In the genomic region with DNA sequence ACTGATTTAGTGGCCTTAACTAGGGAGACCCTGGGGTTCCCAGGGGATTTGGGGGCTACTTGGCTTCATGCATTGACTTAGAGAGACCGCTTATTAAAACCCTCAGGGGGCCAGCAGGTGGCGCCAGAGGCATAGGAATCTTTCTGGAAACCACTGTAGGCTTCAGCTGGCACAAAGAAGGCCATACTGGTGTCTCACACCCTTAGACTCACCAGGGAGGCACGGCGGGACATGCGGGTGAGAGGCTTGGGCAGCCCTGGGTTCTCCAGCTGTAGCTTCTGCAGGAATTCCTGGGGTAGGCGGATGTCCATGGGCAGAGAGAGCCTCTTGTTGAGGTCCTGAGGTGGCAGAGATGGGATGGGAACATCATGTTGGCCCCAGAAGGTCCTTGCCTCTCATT, we compare ENCODE assay signal across 8 mouse cellular contexts. TPM values are rescaled to one million over a fixed set of nuclear protein-coding genes. Genes with fewer than 3 reads are reported as not detected.
DNase-seq lines count a peak whose midpoint lies in the region; ATAC-seq and TF ChIP-seq lines count a peak whose summit lies in the region.

No protein-coding gene starts in this region.

- TF ChIP-seq POLR2A in small intestine, adult 2 months (IDR thresholded peaks at IDR 0.05; ENCODE audit: low read depth, low read length), result no peak

- H3K27ac ChIP-seq in hindbrain, embryonic 16.5 days (ENCODE audit: low read depth, low read length), result no peak overlapping the region
- 0 out of 2 replicates have a peak overlapping the region, but pooled peaks have one; percentile 30 for H3K27ac ChIP-seq in midbrain, embryonic 12.5 days (replicated peaks)
- H3K27ac ChIP-seq in small intestine, adult 2 months (ENCODE audit: insufficient read depth, low read depth, low read length), result no peak overlapping the region

- TF ChIP-seq CTCF in small intestine, adult 2 months (IDR thresholded peaks at IDR 0.05; ENCODE audit: extremely low read depth, insufficient read length, insufficient replicate concordance, low read depth, low read length), result peak; percentile 89; the same call in 1 of the 2 replicates

- peak; percentile 46 for ATAC-seq in hindbrain, embryonic 16.5 days
- ATAC-seq in midbrain, embryonic 12.5 days (ENCODE audit: low FRiP score, low read depth), result peak; percentile 53; the same call in 1 of the 2 replicates
- no peak for ATAC-seq in monocyte, adult 5-6 weeks (replicated peaks; ENCODE audit: insufficient number of reproducible peaks, low FRiP score, low TSS enrichment, poor library complexity, severe bottlenecking)

- DNase-seq in NIH3T3 (ENCODE audit: low read depth), result peak; percentile 95
- DNase-seq in cerebellum, adult 18-20 months, result peak; percentile 81 to 89
- DNase-seq in frontal cortex, adult 2 months (ENCODE audit: extremely low spot score in 1 of 2, low spot score in 1 of 2), result peak; percentile 63 to 94
- DNase-seq in left cerebral cortex, adult 8-10 months (ENCODE audit: low spot score in 2 of 2), result peak; percentile 75 to 79

- H3K27me3 ChIP-seq in hindbrain, embryonic 16.5 days (replicated peaks; ENCODE audit: control insufficient read depth, insufficient read depth, low read length), result no peaks in the 10 kb centered on the region
- H3K27me3 ChIP-seq in midbrain, embryonic 12.5 days, result peaks cover 15% of the 10 kb centered on the region; the same call in 1 of the 2 replicates
- H3K27me3 ChIP-seq in small intestine, adult 2 months (ENCODE audit: control insufficient read depth, insufficient read depth, low read length), result no peaks in the 10 kb centered on the region

- H3K4me3 ChIP-seq in hindbrain, embryonic 16.5 days (ENCODE audit: low read length), result no peak overlapping the region
- no peak overlapping the region for H3K4me3 ChIP-seq in midbrain, embryonic 12.5 days
- H3K4me3 ChIP-seq in small intestine, adult 2 months (ENCODE audit: low read depth, low read length), result no peak overlapping the region

- peaks cover 6% of the 10 kb centered on the region for H3K4me1 ChIP-seq in hindbrain, embryonic 16.5 days (ENCODE audit: control insufficient read depth, insufficient read depth, low read depth, low read length)
- H3K4me1 ChIP-seq in midbrain, embryonic 12.5 days, result peaks cover 6% of the 10 kb centered on the region
- peaks cover 13% of the 10 kb centered on the region for H3K4me1 ChIP-seq in small intestine, adult 2 months (ENCODE audit: control insufficient read depth, insufficient read depth, insufficient read length, low read length)

- WGBS in hindbrain, embryonic 16.5 days, result 15% methylated on average over 6 of the region's 6 CpGs
- WGBS in midbrain, embryonic 12.5 days, result 20% methylated on average over 6 of the region's 6 CpGs
- 26% methylated on average over 6 of the region's 6 CpGs for WGBS in small intestine, adult 2 months

- H3K9ac ChIP-seq in hindbrain, embryonic 16.5 days (ENCODE audit: low read depth, low read length), result no peak overlapping the region
- no peak overlapping the region for H3K9ac ChIP-seq in midbrain, embryonic 12.5 days (replicated peaks)

- H3K36me3 ChIP-seq in hindbrain, embryonic 16.5 days (ENCODE audit: control insufficient read depth, insufficient read depth, low read length), result no peaks in the 10 kb centered on the region
- H3K36me3 ChIP-seq in midbrain, embryonic 12.5 days, result no peaks in the 10 kb centered on the region
- H3K36me3 ChIP-seq in small intestine, adult 2 months (ENCODE audit: control insufficient read depth, insufficient read depth, low read length), result peaks cover 50% of the 10 kb centered on the region

- H3K9me3 ChIP-seq in hindbrain, embryonic 16.5 days (ENCODE audit: control insufficient read depth, low read length), result no peaks in the 10 kb centered on the region
- H3K9me3 ChIP-seq in midbrain, embryonic 12.5 days, result no peaks in the 10 kb centered on the region

- H3K4me2 ChIP-seq in hindbrain, embryonic 16.5 days (ENCODE audit: low read length), result no peak overlapping the region
- no peak overlapping the region for H3K4me2 ChIP-seq in midbrain, embryonic 12.5 days (replicated peaks)

RNA-seq across cellular contexts. Expression of a gene that starts 18.2 kb away (rescaled TPM):
- polyA plus RNA-seq in frontal cortex, adult 2 months (2012; rRNA removed), result 28.8 and 43.4 TPM in 2 replicates
- polyA plus RNA-seq in hindbrain, embryonic 16.5 days (2015; fragmentation: Nextera tagmentation; extraction: Ambion mirVana), result 1.1 and 1.5 TPM in 2 replicates
- 10 to 100 TPM; 29.2 to 42.7 (median 35.9) TPM for total RNA-seq in left cerebral cortex, adult 8-10 months (2022)
- polyA plus RNA-seq in midbrain, embryonic 12.5 days (2016; fragmentation: Nextera tagmentation; extraction: Ambion mirVana), result 0.56 and 1.6 TPM in 2 replicates
- 84.2 and 133 TPM in 2 replicates for polyA plus RNA-seq in small intestine, adult 2 months (2012; rRNA removed)
- total RNA-seq in monocyte, adult 5-6 weeks (2017), result 0.43 to 2.9 TPM in 2 of 3 replicates, not detected in the other

RNA-seq across cellular contexts. Expression of a gene that starts 53.4 kb away (rescaled TPM):
- polyA plus RNA-seq in frontal cortex, adult 2 months (2012; rRNA removed), result 44.8 and 53.1 TPM in 2 replicates
- polyA plus RNA-seq in hindbrain, embryonic 16.5 days (2015; fragmentation: Nextera tagmentation; extraction: Ambion mirVana), result 6.9 and 9.0 TPM in 2 replicates
- total RNA-seq in left cerebral cortex, adult 8-10 months (2022), result 100 to 1,000 TPM in 1 of 4 experiments, 10 to 100 TPM in 3; 77.0 to 100 (median 85.0) TPM
- polyA plus RNA-seq in midbrain, embryonic 12.5 days (2016; fragmentation: Nextera tagmentation; extraction: Ambion mirVana), result 16.5 and 18.8 TPM in 2 replicates
- polyA plus RNA-seq in small intestine, adult 2 months (2012; rRNA removed), result 14.0 and 28.0 TPM in 2 replicates
- 4.2 to 7.2 TPM (median 5.1 TPM) in 3 replicates for total RNA-seq in monocyte, adult 5-6 weeks (2017)

Comparison
In these comparisons a context has a peak if more than half of its experiments do, and no peak if none do; other contexts are left out.
1. RNA of a gene that starts 18.2 kb away (polyA plus RNA-seq): 84.2 to 133 TPM in small intestine, adult 2 months and 28.8 to 43.4 TPM in frontal cortex, adult 2 months; 0.56 to 1.6 TPM in midbrain, embryonic 12.5 days and 1.1 to 1.5 TPM in hindbrain, embryonic 16.5 days; every median in the first group is over 10 times any median in the second.
2. Peak in every context shown above with its lines, with median percentiles within 50 percentile points of each other: DNase-seq.